Mouse (Mus musculus) C2C12 (cell line): ENCODE data around the gene Gpd1.

Experiments
- CEBPB ChIP-seq: IDR thresholded peaks from one replicate; pipeline ENCODE4 v1.6.1; 2011; ENCODE audit warnings: low read depth, mild to moderate bottlenecking, control low read depth, moderate library complexity
- CTCF ChIP-seq: IDR thresholded peaks from one replicate; pipeline ENCODE4 v1.5.1; 2011; ENCODE audit not compliant: control insufficient read depth, insufficient read depth, insufficient read length
- FOSL1 ChIP-seq: IDR thresholded peaks from one replicate; pipeline ENCODE4 v1.8.0; 2011; ENCODE audit warnings: mild to moderate bottlenecking, low read length; ENCODE audit not compliant: poor library complexity, insufficient read depth, severe bottlenecking
- MAX ChIP-seq: IDR thresholded peaks from one replicate; pipeline ENCODE4 v1.6.1; 2011; ENCODE audit warnings: mild to moderate bottlenecking, control low read depth
- MYOD1 ChIP-seq: IDR thresholded peaks from one replicate; pipeline ENCODE4 v1.6.1; 2011; ENCODE audit warnings: low read depth; ENCODE audit not compliant: control insufficient read depth, insufficient read length
- MYOG ChIP-seq: IDR thresholded peaks from one replicate; pipeline ENCODE4 v1.6.1; 2011; ENCODE audit not compliant: control insufficient read depth, insufficient read length; ENCODE audit errors: extremely low read depth
- USF1 ChIP-seq: IDR thresholded peaks from one replicate; pipeline ENCODE4 v1.6.1; 2011; ENCODE audit warnings: low read depth, mild to moderate bottlenecking, control low read depth, moderate library complexity

DNA sequence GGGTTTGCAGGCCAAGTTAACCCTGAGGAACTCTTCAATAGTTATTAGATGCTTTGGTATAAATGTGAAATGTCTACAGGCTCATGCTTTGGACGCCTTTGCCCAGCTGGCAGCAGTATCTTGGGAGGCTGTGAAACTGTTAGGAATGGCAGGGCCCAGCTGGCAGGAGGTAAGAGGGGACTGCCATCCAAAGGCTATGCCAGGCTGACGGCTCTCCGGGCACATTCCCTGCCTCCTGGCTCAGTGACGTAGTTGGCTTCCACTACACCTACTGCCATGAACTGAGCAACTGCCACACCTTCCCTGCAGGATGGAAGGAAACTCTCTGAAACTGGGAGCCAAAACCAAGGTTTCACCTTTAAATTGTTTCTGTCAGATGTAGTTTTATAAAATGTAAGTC, 22.9 kb downstream of the Gpd1 start:
- TF ChIP-seq CTCF, result no peak
- no peak for TF ChIP-seq USF1
- TF ChIP-seq CEBPB, result no peak
- no peak for TF ChIP-seq MAX
- TF ChIP-seq MYOD1, result no peak
- no peak for TF ChIP-seq MYOG
- no peak for TF ChIP-seq FOSL1
